Mouse (Mus musculus) lung, embryonic 15.5 days (tissue): ENCODE data around the gene Ugt2b37. TPM values are rescaled to one million over a fixed set of nuclear protein-coding genes. Genes with fewer than 3 reads are reported as not detected.
"Not testable (repeated sequence)": the region's sequence is repeated elsewhere in the genome, so short reads cannot be mapped to it uniquely, and the experiment has no call there.

Experiments
- ATAC-seq: fragments of 200-750 bp; cut with Nextera tagmentation; 2 replicates; pipeline ENCODE4 v1.8.0; 2017; ENCODE audit warnings: moderate number of reproducible peaks, borderline replicate concordance; ENCODE audit not compliant: low FRiP score, low TSS enrichment; ENCODE audit errors: extremely low read depth
- H3K27ac ChIP-seq: fragments of 300-500 bp; sonication (generic); 2 replicates; pipeline ENCODE4 v1.5.1; 2015; ENCODE audit warnings: moderate library complexity, mild to moderate bottlenecking, inconsistent platforms
- H3K27me3 ChIP-seq: fragments of 300-500 bp; sonication (generic); 2 replicates; pipeline ENCODE4 v1.6.1; 2015; ENCODE audit warnings: inconsistent platforms
- H3K36me3 ChIP-seq: fragments of 300-500 bp; sonication (generic); 2 replicates; pipeline ENCODE4 v1.6.1; 2015; ENCODE audit warnings: inconsistent platforms
- H3K4me1 ChIP-seq: fragments of 300-500 bp; sonication (generic); 2 replicates; pipeline ENCODE4 v1.6.1; 2015; ENCODE audit warnings: inconsistent platforms
- H3K4me2 ChIP-seq: fragments of 300-500 bp; sonication (generic); 2 replicates; pipeline ENCODE4 v1.6.1; 2015; ENCODE audit warnings: inconsistent platforms, mild to moderate bottlenecking, moderate library complexity
- H3K4me3 ChIP-seq: fragments of 300-500 bp; sonication (generic); 2 replicates; pipeline ENCODE4 v1.5.1; 2015; ENCODE audit warnings: mild to moderate bottlenecking, inconsistent platforms
- H3K9ac ChIP-seq: fragments of 300-500 bp; sonication (generic); 2 replicates; pipeline ENCODE4 v1.6.1; 2015; ENCODE audit warnings: inconsistent platforms
- H3K9me3 ChIP-seq: fragments of 300-500 bp; sonication (generic); 2 replicates; pipeline ENCODE4 v1.6.1; 2016; ENCODE audit warnings: inconsistent platforms
- WGBS: fragments of 180-500 bp; shearing (Covaris S2); methylation state at CpG from one replicate; pipeline ENCODE4 v1.1.7; 2015; 5-methylcytosine and 5-hydroxymethylcytosine counted together
- polyA plus RNA-seq: library from polyadenylated mRNA; unstranded; fragments of >200 nt; fragmentation: Nextera tagmentation; extraction: Ambion mirVana; gene quantifications from 2 replicates; pipeline ENCODE4 v1.2.1, GENCODE M21; 2015

The Ugt2b37 gene
- polyA plus RNA-seq: 0.12 TPM in 1 of 2 replicates, not detected in the other

- not testable (repeated sequence) for H3K9ac ChIP-seq, H3K9me3 ChIP-seq, H3K4me2 ChIP-seq, H3K36me3 ChIP-seq, H3K4me1 ChIP-seq, H3K27ac ChIP-seq, H3K4me3 ChIP-seq, ATAC-seq, H3K27me3 ChIP-seq
- 59% methylated on average over 3 of the region's 3 CpGs for WGBS
Observed at GRCm38 (mm10) chr5:87254676-87255075, at the start of gene Ugt2b37. TSS of gene Ugt2b37 (minus strand) at chr5:87254804.

DNA sequence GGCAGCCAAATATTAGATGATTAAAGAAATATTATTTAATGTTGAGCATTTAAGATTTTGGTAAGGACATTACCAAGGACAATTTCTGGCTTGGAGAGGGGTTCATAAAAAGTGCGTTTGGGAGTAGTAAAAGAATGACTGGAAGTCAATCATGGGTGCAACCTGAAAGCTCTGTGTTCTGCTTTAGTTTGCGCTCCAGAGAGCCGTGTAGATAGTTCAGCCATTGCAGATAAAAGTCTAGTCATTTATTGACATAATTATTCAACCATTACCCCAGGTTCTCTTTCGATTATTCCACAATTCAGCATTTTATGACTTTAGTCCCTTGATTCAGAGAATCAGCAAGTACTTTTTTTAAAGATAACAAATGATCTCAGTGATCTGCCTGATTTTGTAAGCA, 31.6 kb upstream of the Ugt2b37 start:
- H3K4me2 ChIP-seq, ATAC-seq, H3K36me3 ChIP-seq, H3K4me3 ChIP-seq, H3K9ac ChIP-seq, H3K9me3 ChIP-seq, H3K27me3 ChIP-seq, H3K27ac ChIP-seq, H3K4me1 ChIP-seq: not testable (repeated sequence)
- 85% methylated on average over 4 of the region's 4 CpGs for WGBS

DNA sequence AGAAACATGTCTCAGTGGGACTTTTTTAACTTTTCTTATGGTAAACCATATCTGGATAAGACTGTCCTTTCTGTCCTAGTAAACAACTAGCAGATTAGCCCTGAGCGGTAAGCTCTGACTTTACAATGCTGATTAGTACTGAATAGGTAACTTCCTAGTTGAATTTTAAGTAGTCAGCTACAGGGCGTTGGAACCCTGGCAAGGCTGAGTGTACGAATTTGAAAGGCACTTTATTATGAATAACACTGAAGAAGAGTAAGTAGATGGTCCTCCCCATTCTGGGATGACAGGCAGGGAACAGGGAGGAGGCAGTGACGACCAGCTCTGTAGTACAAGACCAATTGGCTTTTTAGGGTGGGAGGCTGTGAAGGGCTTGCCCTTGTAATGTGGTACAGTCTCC, 21.4 kb upstream of the Ugt2b37 start:
- not testable (repeated sequence) for H3K4me1 ChIP-seq, ATAC-seq
- 78% methylated on average over 4 of the region's 4 CpGs for WGBS

GRCm38 (mm10) chr5:87275581-87275980, 21.0 kb upstream of the Ugt2b37 start:
- no peak for ATAC-seq
- Histone ChIP-seq H3K9me3 (no peaks in the 10 kb centered on the region), H3K4me1 (no peaks in the 10 kb centered on the region), H3K4me2 (no peak overlapping the region), H3K9ac (no peak overlapping the region), H3K27me3 (no peaks in the 10 kb centered on the region), H3K36me3 (no peaks in the 10 kb centered on the region), H3K27ac (no peak overlapping the region), H3K4me3 (no peak overlapping the region)
- 78% methylated on average over 6 of the region's 6 CpGs for WGBS

More for the DNA sequence above, 21.4 kb upstream of the Ugt2b37 start:
- H3K4me3 ChIP-seq, H3K36me3 ChIP-seq, H3K4me2 ChIP-seq, H3K27me3 ChIP-seq, H3K27ac ChIP-seq, H3K9me3 ChIP-seq, H3K9ac ChIP-seq: not testable (repeated sequence)

DNA sequence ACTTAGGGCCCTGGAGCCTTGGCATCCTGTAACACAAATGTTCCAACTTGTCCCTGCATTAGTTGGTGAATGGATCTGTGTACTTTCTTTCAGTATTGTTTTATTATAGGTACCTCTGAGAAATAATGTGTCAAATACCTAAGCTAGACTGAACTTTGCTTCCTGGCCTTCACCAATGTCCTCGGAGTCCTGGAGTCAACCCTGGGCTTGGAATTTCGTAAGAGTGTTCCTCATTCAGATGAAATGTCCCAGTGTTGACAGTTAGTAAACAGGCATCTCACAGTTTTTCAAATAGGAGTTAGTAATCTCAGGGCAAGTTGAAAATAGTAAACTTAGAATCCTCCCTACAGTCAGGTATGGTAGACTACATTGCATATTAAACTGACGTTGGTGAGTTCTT, 1.2 kb upstream of the Ugt2b37 start:
- Histone ChIP-seq H3K9ac (no peak overlapping the region), H3K4me2 (no peak overlapping the region), H3K27ac (no peak overlapping the region), H3K9me3 (no peaks in the 10 kb centered on the region), H3K27me3 (no peaks in the 10 kb centered on the region), H3K36me3 (no peaks in the 10 kb centered on the region), H3K4me1 (no peaks in the 10 kb centered on the region), H3K4me3 (no peak overlapping the region)
- ATAC-seq: no peak
- WGBS: 78% methylated on average over 3 of the region's 3 CpGs

- H3K4me1 ChIP-seq, H3K4me3 ChIP-seq, H3K36me3 ChIP-seq, H3K27me3 ChIP-seq, H3K4me2 ChIP-seq, ATAC-seq, H3K9me3 ChIP-seq, H3K27ac ChIP-seq, H3K9ac ChIP-seq: not testable (repeated sequence)
Observed at GRCm38 (mm10) chr5:87242140-87242539, 12.5 kb downstream of the Ugt2b37 start.

GRCm38 (mm10) chr5:87196430-87196829, 58.2 kb downstream of the Ugt2b37 start:
- ATAC-seq, H3K4me2 ChIP-seq, H3K4me1 ChIP-seq, H3K4me3 ChIP-seq, H3K36me3 ChIP-seq, H3K9me3 ChIP-seq, H3K27me3 ChIP-seq, H3K27ac ChIP-seq, H3K9ac ChIP-seq: not testable (repeated sequence)
- WGBS: 37% methylated on average over 2 of the region's 2 CpGs

Other genes starting within 250 kb of the Ugt2b37 start
- gene Ugt2b36, start 162.2 kb downstream of the Ugt2b37 start, polyA plus RNA-seq: 0.24 TPM in 1 of 2 replicates, not detected in the other
- gene Ugt2b5, start 114.5 kb downstream of the Ugt2b37 start, polyA plus RNA-seq: 0.28 TPM in 1 of 2 replicates, not detected in the other
- not detected in 2 replicates for gene Ugt2a3, start 82.4 kb upstream of the Ugt2b37 start, polyA plus RNA-seq
- gene Ugt2b38, start 169.4 kb upstream of the Ugt2b37 start, polyA plus RNA-seq: not detected in 2 replicates
- not detected in 2 replicates for gene Ugt2a2, start 227.5 kb upstream of the Ugt2b37 start, polyA plus RNA-seq
- gene Gm43638, start 232.0 kb upstream of the Ugt2b37 start, polyA plus RNA-seq: not detected in 2 replicates
- gene Ugt2a1, start 236.1 kb upstream of the Ugt2b37 start, polyA plus RNA-seq: not detected in 2 replicates